Mouse (Mus musculus) brown adipose tissue, adult 24 weeks (tissue): ENCODE results near the gene Cmtm7. TPM values are rescaled to one million over a fixed set of nuclear protein-coding genes. Genes with fewer than 3 reads are reported as not detected.

Source experiments
- H3K27ac ChIP-seq: fragments of 200-500 bp; replicated peaks from 2 replicates; pipeline ENCODE4 v1.5.1; 2012; ENCODE audit warnings: low read depth, mild to moderate bottlenecking, low read length
- H3K4me1 ChIP-seq: fragments of 200-500 bp; 2 replicates; pipeline ENCODE4 v1.6.1; 2012; ENCODE audit warnings: low read length, mixed read lengths; ENCODE audit not compliant: control insufficient read depth, insufficient read depth, insufficient read length
- H3K4me3 ChIP-seq: fragments of 200-500 bp; 2 replicates; pipeline ENCODE4 v1.5.1; 2012; ENCODE audit warnings: low read depth, mild to moderate bottlenecking, low read length, moderate library complexity; ENCODE audit not compliant: insufficient read depth
- polyA plus RNA-seq: library from polyadenylated mRNA; stranded (reverse); fragments of >200 nt; gene quantifications from 2 replicates; pipeline ENCODE4 v1.2.4, GENCODE M21; 2012; ENCODE audit not compliant: missing spikeins, insufficient read depth, insufficient read length

Gene Cmtm7
- polyA plus RNA-seq, 1 experiment, result 7.8 TPM

GRCm38 (mm10) chr9:114780746-114781525, 720 bp downstream of the Cmtm7 start:
- H3K4me3 ChIP-seq, result peak overlapping the region; percentile 71
- H3K27ac ChIP-seq, result peak overlapping the region; percentile 75
- peaks cover 5% of the 10 kb centered on the region; the same call in 1 of the 2 replicates for H3K4me1 ChIP-seq

- peak overlapping the region; percentile 71 for H3K4me3 ChIP-seq
- peak overlapping the region; percentile 35; the same call in 1 of the 2 replicates for H3K27ac ChIP-seq
- peaks cover 5% of the 10 kb centered on the region; the same call in 1 of the 2 replicates for H3K4me1 ChIP-seq
Observed at GRCm38 (mm10) chr9:114779984-114780745, 1.5 kb downstream of the Cmtm7 start.

GRCm38 (mm10) chr9:114778877-114779276, 2.8 kb downstream of the Cmtm7 start:
- Histone ChIP-seq H3K4me1 (peaks cover 5% of the 10 kb centered on the region; the same call in 1 of the 2 replicates), H3K27ac (no peak overlapping the region), H3K4me3 (no peak overlapping the region)

GRCm38 (mm10) chr9:114778047-114778390, 3.6 kb downstream of the Cmtm7 start:
- H3K27ac ChIP-seq, result no peak overlapping the region
- H3K4me3 ChIP-seq, result no peak overlapping the region
- H3K4me1 ChIP-seq, result peaks cover 5% of the 10 kb centered on the region; the same call in 1 of the 2 replicates

GRCm38 (mm10) chr9:114777178-114778046, 4.2 kb downstream of the Cmtm7 start:
- no peak overlapping the region for H3K27ac ChIP-seq

GRCm38 (mm10) chr9:114776361-114776760, 5.3 kb downstream of the Cmtm7 start:
- Histone ChIP-seq H3K27ac (no peak overlapping the region), H3K4me3 (no peak overlapping the region), H3K4me1 (peaks cover 5% of the 10 kb centered on the region; the same call in 1 of the 2 replicates)

More at GRCm38 (mm10) chr9:114777178-114778046, 4.2 kb downstream of the Cmtm7 start:
- no peak overlapping the region for H3K4me3 ChIP-seq
- H3K4me1 ChIP-seq, result peaks cover 5% of the 10 kb centered on the region; the same call in 1 of the 2 replicates

- Histone ChIP-seq H3K4me3 (no peak overlapping the region), H3K27ac (no peak overlapping the region), H3K4me1 (peaks cover 5% of the 10 kb centered on the region; the same call in 1 of the 2 replicates)
Observed at GRCm38 (mm10) chr9:114775272-114775671, 6.4 kb downstream of the Cmtm7 start.

- H3K4me3 ChIP-seq, result no peak overlapping the region
- H3K4me1 ChIP-seq, result peaks cover 5% of the 10 kb centered on the region; the same call in 1 of the 2 replicates
- H3K27ac ChIP-seq, result no peak overlapping the region
Observed at GRCm38 (mm10) chr9:114774629-114775028, 7.0 kb downstream of the Cmtm7 start.

GRCm38 (mm10) chr9:114771565-114771964, 10.1 kb downstream of the Cmtm7 start:
- Histone ChIP-seq H3K4me1 (0 out of 2 replicates have a peak, but pooled peaks cover 2% of the 10 kb centered on the region), H3K27ac (no peak overlapping the region), H3K4me3 (no peak overlapping the region)

- Histone ChIP-seq H3K4me1 (no peaks in the 10 kb centered on the region), H3K27ac (no peak overlapping the region), H3K4me3 (no peak overlapping the region)
Observed at GRCm38 (mm10) chr9:114770224-114770623, 11.4 kb downstream of the Cmtm7 start.

- no peak overlapping the region for H3K4me3 ChIP-seq
- H3K27ac ChIP-seq, result no peak overlapping the region
- H3K4me1 ChIP-seq, result no peaks in the 10 kb centered on the region
Observed at GRCm38 (mm10) chr9:114768066-114768465, 13.6 kb downstream of the Cmtm7 start.

- Histone ChIP-seq H3K4me3 (no peak overlapping the region), H3K4me1 (no peaks in the 10 kb centered on the region), H3K27ac (no peak overlapping the region)
Observed at GRCm38 (mm10) chr9:114767507-114767906, 14.1 kb downstream of the Cmtm7 start.

GRCm38 (mm10) chr9:114767030-114767429, 14.6 kb downstream of the Cmtm7 start:
- Histone ChIP-seq H3K4me3 (no peak overlapping the region), H3K27ac (no peak overlapping the region), H3K4me1 (no peaks in the 10 kb centered on the region)

GRCm38 (mm10) chr9:114763341-114763740, 18.3 kb downstream of the Cmtm7 start:
- Histone ChIP-seq H3K27ac (no peak overlapping the region), H3K4me3 (no peak overlapping the region), H3K4me1 (no peaks in the 10 kb centered on the region)

- Histone ChIP-seq H3K27ac (no peak overlapping the region), H3K4me3 (no peak overlapping the region), H3K4me1 (no peaks in the 10 kb centered on the region)
Observed at GRCm38 (mm10) chr9:114761848-114762247, 19.8 kb downstream of the Cmtm7 start.
